Mouse (Mus musculus) thymus, postnatal 10 days (tissue): ENCODE data around the gene Gm21992.
A peak's percentile ranks its signal among the peaks of the same experiment; 100 is the strongest.

Source experiments
- DNase-seq, 2 experiments: peaks; one replicate each; pipeline ENCODE4 v3.0.0; 2021; ENCODE audit warnings: low spot score in 2 of 2

The Gm21992 gene

DNA sequence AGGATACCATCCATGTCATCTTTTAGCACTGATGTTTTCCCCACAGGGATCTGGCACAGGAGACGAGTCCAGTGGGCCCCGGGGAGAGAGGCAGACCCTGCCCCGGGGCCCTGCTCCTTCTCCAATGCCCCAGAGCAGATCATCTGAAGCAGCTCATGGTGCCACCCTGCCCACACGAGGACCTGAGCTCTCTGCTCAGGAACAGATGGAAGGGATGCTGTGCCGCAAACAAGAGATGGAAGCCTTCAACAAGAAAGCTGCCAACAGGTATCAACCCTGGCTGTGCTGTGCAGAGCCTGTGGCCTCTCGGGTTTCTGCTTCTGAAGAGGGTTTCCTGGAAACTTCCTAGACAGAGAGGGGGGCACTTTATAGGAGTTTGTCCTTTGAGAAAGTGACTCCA is 61.4 kb downstream of the Gm21992 start:
- DNase-seq: no peak

- no peak for DNase-seq
These were observed 62.9 kb downstream of the Gm21992 start for GRCm38 (mm10) chr19:4748493-4748892.

DNA sequence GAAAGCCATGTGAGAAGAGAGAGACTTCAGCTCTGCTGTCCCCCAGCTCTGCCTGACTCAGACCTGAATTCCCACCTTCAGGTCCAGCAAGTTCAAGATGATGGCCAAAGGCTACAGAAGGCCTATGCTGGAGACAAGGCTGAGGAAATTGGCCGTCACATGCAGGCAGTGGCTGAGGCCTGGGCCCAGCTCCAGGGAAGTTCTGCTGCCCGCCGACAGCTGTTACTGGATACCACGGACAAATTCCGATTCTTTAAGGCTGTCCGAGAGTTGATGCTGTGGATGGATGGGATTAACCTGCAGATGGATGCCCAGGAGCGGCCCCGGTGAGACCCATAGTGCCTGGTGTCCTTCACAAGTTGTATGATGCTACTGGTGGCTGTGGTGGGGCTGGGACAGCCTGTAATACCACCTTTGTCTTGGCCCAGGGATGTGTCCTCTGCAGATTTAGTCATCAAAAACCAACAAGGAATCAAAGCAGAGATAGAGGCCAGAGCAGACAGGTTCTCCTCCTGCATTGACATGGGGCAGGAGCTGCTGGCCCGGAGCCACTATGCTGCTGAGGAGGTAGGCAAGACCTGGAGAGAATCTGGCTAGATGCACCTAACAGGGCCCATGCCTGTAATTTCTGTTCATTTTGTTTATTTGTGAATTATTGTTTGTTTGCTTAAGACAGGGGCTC is 63.6 kb downstream of the Gm21992 start:
- no peak for DNase-seq

DNA sequence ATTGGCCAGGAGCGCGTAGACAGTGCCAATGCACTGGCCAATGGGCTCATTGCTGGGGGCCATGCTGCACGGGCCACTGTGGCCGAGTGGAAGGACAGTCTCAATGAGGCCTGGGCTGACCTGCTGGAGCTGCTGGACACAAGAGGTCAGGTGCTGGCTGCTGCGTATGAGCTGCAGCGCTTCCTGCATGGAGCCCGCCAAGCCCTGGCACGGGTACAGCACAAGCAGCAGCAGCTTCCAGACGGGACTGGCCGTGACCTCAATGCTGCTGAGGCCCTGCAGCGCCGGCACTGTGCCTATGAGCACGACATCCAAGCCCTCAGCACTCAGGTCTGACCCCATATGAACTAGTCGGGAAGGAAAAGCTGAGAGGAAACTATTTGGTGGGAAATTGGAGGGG is 64.8 kb downstream of the Gm21992 start:
- DNase-seq: no peak

DNA sequence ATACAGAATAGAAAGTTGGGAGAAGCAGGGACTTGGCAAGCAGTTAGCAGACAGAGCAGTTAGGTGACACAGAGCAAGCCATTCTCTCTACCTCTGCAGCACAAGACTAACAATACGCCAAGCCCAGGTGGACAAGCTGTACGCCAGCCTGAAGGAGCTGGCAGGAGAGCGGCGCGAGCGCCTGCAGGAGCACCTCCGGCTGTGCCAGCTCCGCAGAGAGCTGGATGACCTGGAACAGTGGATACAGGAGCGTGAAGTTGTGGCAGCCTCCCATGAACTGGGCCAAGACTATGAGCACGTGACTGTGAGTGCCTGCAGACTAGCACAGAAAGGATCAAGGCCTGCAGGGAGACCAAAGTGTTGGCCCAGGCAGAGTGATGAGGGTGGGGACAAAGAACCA is 65.7 kb downstream of the Gm21992 start:
- no peak for DNase-seq

GRCm38 (mm10) chr19:4745057-4745456 is 66.4 kb downstream of the Gm21992 start:
- no peak for DNase-seq

GRCm38 (mm10) chr19:4744026-4744425 is 67.4 kb downstream of the Gm21992 start:
- DNase-seq: no peak

DNA sequence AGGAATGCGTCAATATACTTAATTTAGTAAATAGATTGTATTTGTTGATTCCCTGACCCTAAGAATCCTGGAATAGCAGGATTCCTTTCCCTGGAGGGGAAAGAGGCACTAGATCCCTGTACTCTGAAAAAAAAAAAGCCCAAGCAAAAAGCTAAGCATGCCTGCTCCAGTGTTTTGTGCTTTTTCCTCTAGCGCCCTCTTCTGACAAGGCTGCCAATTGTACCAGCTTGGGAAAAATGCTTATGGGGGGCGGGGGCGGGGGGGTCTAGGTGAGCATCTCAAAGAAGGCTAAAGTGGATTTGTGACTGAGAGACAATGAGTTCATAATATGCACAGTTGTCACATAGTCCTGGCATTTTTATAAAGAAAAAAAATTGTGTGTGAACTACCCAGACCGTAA is 67.9 kb downstream of the Gm21992 start:
- DNase-seq: peak in 1 of 2 experiments; percentile 25

DNA sequence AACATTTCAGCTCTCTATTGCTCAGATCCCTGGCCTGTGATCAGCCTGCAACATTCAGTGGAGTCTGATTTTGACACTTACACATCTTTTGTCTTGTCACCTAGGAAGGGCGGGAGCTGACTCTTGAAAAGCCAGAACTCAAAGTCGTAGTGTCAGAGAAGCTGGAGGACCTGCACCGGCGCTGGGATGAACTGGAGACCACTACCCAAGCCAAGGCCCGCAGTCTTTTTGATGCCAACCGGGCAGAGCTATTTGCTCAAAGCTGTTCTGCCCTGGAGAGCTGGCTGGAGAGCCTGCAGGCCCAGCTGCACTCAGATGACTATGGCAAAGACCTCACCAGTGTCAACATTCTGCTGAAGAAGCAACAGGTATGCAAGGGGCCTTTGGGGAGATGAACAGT is 69.2 kb downstream of the Gm21992 start:
- DNase-seq: no peak

- no peak for DNase-seq
These were observed 69.9 kb downstream of the Gm21992 start for GRCm38 (mm10) chr19:4741482-4741881.

- no peak for DNase-seq
These were observed 71.7 kb downstream of the Gm21992 start for GRCm38 (mm10) chr19:4739762-4740161.

DNA sequence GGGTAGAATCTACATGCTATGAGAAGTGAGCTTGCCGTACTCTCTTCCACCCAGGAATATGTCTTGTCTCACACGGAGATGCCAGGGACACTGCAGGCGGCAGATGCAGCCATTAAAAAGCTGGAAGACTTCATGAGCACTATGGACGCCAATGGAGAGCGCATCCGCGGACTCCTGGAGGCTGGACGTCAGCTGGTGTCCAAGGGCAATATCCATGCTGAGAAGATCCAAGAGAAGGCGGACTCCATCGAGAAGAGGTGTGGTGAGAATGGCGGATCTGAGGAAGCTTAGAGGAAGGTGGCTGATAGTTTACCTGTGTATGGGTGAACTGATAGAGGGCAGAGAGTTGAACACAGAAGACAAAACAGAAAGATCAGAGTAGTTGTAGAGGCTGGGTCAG is 72.4 kb downstream of the Gm21992 start:
- DNase-seq: no peak

GRCm38 (mm10) chr19:4737866-4738265 is 73.5 kb downstream of the Gm21992 start:
- no peak for DNase-seq

DNA sequence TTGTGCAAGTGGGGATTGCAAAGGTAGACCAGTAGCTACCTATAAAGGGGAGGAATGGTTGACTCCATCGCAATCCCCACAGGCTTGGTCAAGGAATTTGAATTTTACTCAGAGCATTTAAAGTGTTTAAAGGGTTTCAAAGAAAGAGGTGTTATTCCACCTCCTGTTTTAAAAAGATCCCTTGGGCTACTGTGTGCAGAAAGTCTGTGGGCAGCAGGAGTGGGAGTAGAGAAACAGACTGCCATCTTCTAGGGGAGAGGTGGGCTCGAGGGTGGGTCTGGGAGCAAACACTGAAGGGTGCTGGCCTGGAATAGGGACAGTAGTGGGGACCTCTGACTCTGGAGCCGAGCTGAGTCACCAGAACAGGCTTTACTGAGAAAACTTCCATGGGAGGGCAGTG is 78.4 kb downstream of the Gm21992 start:
- no peak for DNase-seq

DNA sequence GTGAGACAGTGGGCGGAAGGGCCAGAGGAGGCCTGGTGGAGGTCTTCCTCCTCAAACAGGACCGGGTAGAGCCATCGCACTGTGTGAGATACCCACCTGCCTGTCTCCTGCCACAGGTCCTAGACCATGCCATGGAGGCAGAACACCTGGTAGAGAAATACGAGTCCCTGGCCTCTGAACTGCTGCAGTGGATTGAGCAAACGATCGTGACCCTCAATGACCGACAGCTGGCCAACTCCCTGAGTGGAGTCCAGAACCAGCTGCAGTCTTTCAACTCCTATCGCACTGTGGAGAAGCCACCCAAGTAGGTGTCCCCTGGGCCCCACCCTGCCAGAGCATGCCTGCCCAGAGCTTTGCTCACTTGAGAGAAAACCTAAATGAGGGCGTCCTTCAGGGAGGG is 82.2 kb downstream of the Gm21992 start:
- DNase-seq: no peak

GRCm38 (mm10) chr19:4720671-4721244 is 90.7 kb downstream of the Gm21992 start:
- no peak for DNase-seq

GRCm38 (mm10) chr19:4720112-4720511 is 91.3 kb downstream of the Gm21992 start:
- DNase-seq: no peak

DNA sequence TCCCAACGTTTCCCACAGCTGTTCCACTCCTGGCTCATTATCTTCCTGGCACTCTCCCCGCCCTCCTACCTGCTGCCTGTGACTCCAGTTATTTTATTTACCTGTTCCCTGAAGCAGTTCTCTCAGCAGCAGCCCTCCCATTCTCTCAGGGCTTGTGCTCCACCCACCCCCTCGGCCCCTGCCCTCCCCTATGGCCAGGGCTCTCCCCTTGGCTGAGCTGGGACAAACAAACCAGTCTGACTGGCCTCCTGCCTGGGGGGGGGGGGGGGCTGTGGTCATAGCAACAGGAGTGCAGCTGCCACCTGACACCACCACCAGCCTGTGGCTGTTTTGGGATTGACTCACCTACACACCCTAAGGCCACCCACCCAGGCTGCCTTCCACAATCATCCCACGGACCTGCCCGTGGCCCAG is 92.1 kb downstream of the Gm21992 start:
- DNase-seq: no peak

DNA sequence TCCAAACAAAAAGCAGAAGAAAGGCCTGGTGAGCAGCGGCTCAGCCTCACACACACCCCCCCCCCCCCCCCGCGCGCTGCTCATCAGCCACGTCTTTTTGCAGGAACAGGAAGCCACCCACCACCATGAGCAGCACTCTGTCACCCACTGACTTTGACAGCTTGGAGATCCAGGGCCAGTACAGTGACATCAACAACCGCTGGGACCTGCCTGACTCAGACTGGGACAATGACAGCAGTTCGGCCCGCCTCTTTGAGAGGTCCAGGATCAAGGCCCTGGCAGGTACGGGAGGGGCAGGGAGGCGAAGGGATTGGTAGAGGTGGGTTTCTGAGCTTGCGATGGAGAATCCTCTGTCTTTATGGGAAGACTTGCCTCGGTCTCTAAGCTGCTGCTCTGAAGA is 92.7 kb downstream of the Gm21992 start:
- DNase-seq: no peak

- no peak for DNase-seq
These were observed 94.1 kb downstream of the Gm21992 start for GRCm38 (mm10) chr19:4717281-4717680.

GRCm38 (mm10) chr19:4716756-4717155 is 94.7 kb downstream of the Gm21992 start:
- no peak for DNase-seq

GRCm38 (mm10) chr19:4713886-4714285 is 97.5 kb downstream of the Gm21992 start:
- DNase-seq: no peak

GRCm38 (mm10) chr19:4712781-4713526 is 98.5 kb downstream of the Gm21992 start:
- no peak for DNase-seq
